Mouse (Mus musculus) kidney, adult 2 months (tissue): ENCODE measurements at regions not wholly inside any gene's neighbourhood (a gene's known extent, or its start where the extent isn't known, plus 50 kb on each side); places are given as distances from the start of the nearest gene placed in this dataset.

Experiments
- CTCF ChIP-seq: fragments of 200-500 bp; conservative IDR thresholded peaks from 2 replicates; pipeline ENCODE4 v1.5.1; 2011; ENCODE audit warnings: low read depth, mild to moderate bottlenecking, control low read depth, low read length, moderate library complexity, mixed read lengths; ENCODE audit not compliant: insufficient read depth, insufficient read length
- POLR2A ChIP-seq: fragments of 200-500 bp; IDR thresholded peaks from one replicate; pipeline ENCODE4 v1.6.1; 2011; ENCODE audit warnings: low read depth, low read length, control low read depth

DNA sequence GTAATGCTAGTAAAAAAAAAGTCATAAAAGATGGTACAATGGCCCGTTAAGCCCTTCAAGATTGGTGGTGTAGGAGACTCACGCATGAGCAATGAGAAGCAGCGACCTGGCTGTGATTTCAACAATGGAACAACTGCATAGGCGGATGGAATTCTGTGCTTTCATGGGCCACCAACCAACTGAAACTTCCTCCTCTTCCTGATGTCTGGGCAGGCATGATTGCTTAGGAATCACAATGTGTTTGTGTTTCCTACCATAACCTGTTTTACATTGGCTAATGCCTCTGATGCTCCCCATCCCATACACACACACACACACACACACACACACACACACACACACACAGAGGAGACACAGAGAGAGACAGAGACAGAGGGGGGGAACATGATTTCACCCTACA lies 416.9 kb downstream of the Efna5 start:
- TF ChIP-seq CTCF (no peak), POLR2A (no peak)
